Mouse (Mus musculus) forebrain, embryonic 13.5 days (tissue): ENCODE data around the gene Ccdc191. TPM values are rescaled to one million over a fixed set of nuclear protein-coding genes. Genes with fewer than 3 reads are reported as not detected.
A peak's percentile ranks its signal among the peaks of the same experiment; 100 is the strongest.

Experiments
- ATAC-seq: fragments of 200-750 bp; cut with Nextera tagmentation; 2 replicates; pipeline ENCODE4 v1.8.0; 2017
- H3K27ac ChIP-seq: fragments of 300-500 bp; sonication (generic); 2 replicates; pipeline ENCODE4 v1.5.1; 2015; ENCODE audit warnings: inconsistent platforms, mild to moderate bottlenecking, moderate library complexity
- H3K27me3 ChIP-seq: fragments of 300-500 bp; sonication (generic); 2 replicates; pipeline ENCODE4 v1.6.1; 2015; ENCODE audit warnings: mild to moderate bottlenecking, inconsistent platforms
- H3K36me3 ChIP-seq: fragments of 300-500 bp; sonication (generic); 2 replicates; pipeline ENCODE4 v1.6.1; 2015; ENCODE audit warnings: mild to moderate bottlenecking, inconsistent platforms; ENCODE audit not compliant: poor library complexity, severe bottlenecking
- H3K4me1 ChIP-seq: fragments of 300-500 bp; sonication (generic); 2 replicates; pipeline ENCODE4 v1.6.1; 2015; ENCODE audit warnings: inconsistent platforms
- H3K4me2 ChIP-seq: fragments of 300-500 bp; sonication (generic); 2 replicates; pipeline ENCODE4 v1.6.1; 2015; ENCODE audit warnings: inconsistent platforms, mild to moderate bottlenecking, moderate library complexity
- H3K4me3 ChIP-seq: fragments of 300-500 bp; sonication (generic); 2 replicates; pipeline ENCODE4 v1.5.1; 2015; ENCODE audit warnings: mild to moderate bottlenecking, inconsistent platforms
- H3K9ac ChIP-seq: fragments of 300-500 bp; sonication (generic); 2 replicates; pipeline ENCODE4 v1.6.1; 2015; ENCODE audit warnings: mild to moderate bottlenecking, inconsistent platforms
- H3K9me3 ChIP-seq: fragments of 300-500 bp; sonication (generic); replicated peaks from 2 replicates; pipeline ENCODE4 v1.6.1; 2016; ENCODE audit warnings: inconsistent platforms
- WGBS: fragments of 180-500 bp; shearing (Covaris S2); methylation state at CpG from one replicate; pipeline ENCODE4 v1.1.7; 2015; 5-methylcytosine and 5-hydroxymethylcytosine counted together
- polyA plus RNA-seq: library from polyadenylated mRNA; unstranded; fragments of >200 nt; fragmentation: Nextera tagmentation; extraction: Ambion mirVana; gene quantifications from 2 replicates; pipeline ENCODE4 v1.2.1, GENCODE M21; 2015

Ccdc191 gene
- polyA plus RNA-seq, 1 experiment from 2014 or later, result 12.7 TPM

GRCm38 (mm10) chr16:43970426-43970825 is 80.8 kb downstream of the Ccdc191 start:
- Histone ChIP-seq H3K9me3 (no peaks in the 10 kb centered on the region), H3K36me3 (no peaks in the 10 kb centered on the region; the same call in 1 of the 2 replicates), H3K9ac (no peak overlapping the region), H3K4me2 (no peak overlapping the region), H3K4me3 (no peak overlapping the region), H3K27me3 (no peaks in the 10 kb centered on the region), H3K27ac (no peak overlapping the region), H3K4me1 (peaks cover 12% of the 10 kb centered on the region)
- 89% methylated on average over 3 of the region's 3 CpGs for WGBS
- no peak for ATAC-seq

GRCm38 (mm10) chr16:43971189-43971588 is 81.6 kb downstream of the Ccdc191 start:
- WGBS, result 93% methylated on average over 11 of the region's 11 CpGs
- no peak overlapping the region for H3K27ac ChIP-seq
- ATAC-seq, result no peak

DNA sequence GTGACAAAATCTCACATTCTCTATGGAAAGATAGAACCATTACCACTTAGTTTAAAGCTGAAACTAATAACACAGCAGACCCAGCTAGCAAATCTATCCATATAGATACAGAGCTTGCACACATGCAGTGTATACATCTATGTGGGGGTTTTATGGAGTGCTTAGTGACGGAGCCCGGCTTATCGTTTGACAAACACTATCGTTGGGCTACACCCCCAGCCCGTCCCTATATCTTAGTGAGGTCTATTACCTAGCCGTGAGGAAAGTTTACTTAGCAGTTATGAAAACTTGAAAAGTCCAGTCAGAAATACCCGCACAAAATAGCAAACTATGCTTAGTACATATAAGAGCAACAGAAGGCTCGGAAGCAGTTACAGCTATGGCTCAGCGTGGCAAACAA is 82.1 kb downstream of the Ccdc191 start:
- no peak overlapping the region for H3K4me2 ChIP-seq
- no peaks in the 10 kb centered on the region for H3K27me3 ChIP-seq
- H3K9ac ChIP-seq, result no peak overlapping the region
- H3K4me1 ChIP-seq, result peaks cover 2% of the 10 kb centered on the region; the same call in 1 of the 2 replicates
- 95% methylated on average over 9 of the region's 9 CpGs for WGBS
- H3K4me3 ChIP-seq, result no peak overlapping the region
- H3K36me3 ChIP-seq, result no peaks in the 10 kb centered on the region; the same call in 1 of the 2 replicates
- ATAC-seq, result no peak
- no peaks in the 10 kb centered on the region for H3K9me3 ChIP-seq
- H3K27ac ChIP-seq, result no peak overlapping the region

More at GRCm38 (mm10) chr16:43971189-43971588, 81.6 kb downstream of the Ccdc191 start:
- H3K9ac ChIP-seq, result no peak overlapping the region
- no peaks in the 10 kb centered on the region for H3K27me3 ChIP-seq
- H3K4me2 ChIP-seq, result no peak overlapping the region
- no peaks in the 10 kb centered on the region; the same call in 1 of the 2 replicates for H3K36me3 ChIP-seq
- no peak overlapping the region for H3K4me3 ChIP-seq
- peaks cover 7% of the 10 kb centered on the region for H3K4me1 ChIP-seq
- no peaks in the 10 kb centered on the region for H3K9me3 ChIP-seq

DNA sequence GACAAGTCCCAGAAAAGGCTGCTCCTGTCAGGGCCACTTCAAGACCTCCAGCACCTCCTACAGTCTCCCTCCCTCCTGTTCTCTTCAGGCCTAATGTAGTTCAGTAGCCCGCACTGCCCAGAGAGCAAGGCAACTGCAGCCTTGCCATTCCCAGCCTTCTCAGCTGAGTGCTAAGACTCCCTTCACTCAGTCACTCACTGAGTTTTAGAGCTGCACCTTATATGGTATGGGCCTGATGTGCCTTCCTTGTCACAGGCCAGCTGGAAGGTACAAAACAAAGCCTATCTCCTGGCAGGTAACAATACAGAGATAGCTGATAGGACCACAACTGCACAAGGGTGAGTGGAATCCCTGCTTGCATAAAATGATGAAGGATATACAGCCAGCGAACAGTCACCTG is 82.8 kb downstream of the Ccdc191 start:
- Histone ChIP-seq H3K9ac (no peak overlapping the region), H3K27ac (no peak overlapping the region), H3K27me3 (no peaks in the 10 kb centered on the region), H3K36me3 (no peaks in the 10 kb centered on the region; the same call in 1 of the 2 replicates), H3K4me3 (no peak overlapping the region), H3K4me2 (no peak overlapping the region), H3K4me1 (no peaks in the 10 kb centered on the region), H3K9me3 (no peaks in the 10 kb centered on the region)
- WGBS, result 94% methylated on average over 2 of the region's 2 CpGs
- no peak for ATAC-seq

DNA sequence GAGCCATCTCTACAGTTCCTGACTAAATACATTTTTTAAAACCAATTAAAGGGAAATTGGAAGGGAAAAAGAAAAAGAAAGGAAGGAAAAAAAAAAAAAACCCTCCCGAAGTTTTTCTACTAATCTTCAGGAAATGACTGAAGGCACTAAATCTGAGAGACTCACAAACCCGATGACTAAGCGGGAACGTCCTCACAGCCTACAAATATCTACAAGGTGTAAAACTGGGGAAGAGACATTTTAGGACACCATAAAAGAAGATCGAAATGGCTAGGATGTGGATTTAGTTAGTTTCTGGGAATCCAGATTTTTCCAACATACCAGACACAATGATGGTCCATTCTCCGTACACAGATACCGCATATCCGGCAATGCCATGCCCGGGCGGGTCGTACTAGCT is 83.5 kb downstream of the Ccdc191 start:
- Histone ChIP-seq H3K27ac (no peak overlapping the region), H3K9me3 (no peaks in the 10 kb centered on the region), H3K4me3 (no peak overlapping the region), H3K4me1 (no peaks in the 10 kb centered on the region), H3K4me2 (no peak overlapping the region), H3K27me3 (no peaks in the 10 kb centered on the region), H3K9ac (no peak overlapping the region), H3K36me3 (no peaks in the 10 kb centered on the region; the same call in 1 of the 2 replicates)
- 93% methylated on average over 11 of the region's 11 CpGs for WGBS
- ATAC-seq, result no peak

- no peak for ATAC-seq
- H3K36me3 ChIP-seq, result no peaks in the 10 kb centered on the region; the same call in 1 of the 2 replicates
- no peak overlapping the region for H3K4me3 ChIP-seq
- H3K9me3 ChIP-seq, result no peaks in the 10 kb centered on the region
- H3K4me2 ChIP-seq, result no peak overlapping the region
- 77% methylated on average over 22 of the region's 22 CpGs for WGBS
- peaks cover 4% of the 10 kb centered on the region; the same call in 1 of the 2 replicates for H3K27me3 ChIP-seq
- H3K4me1 ChIP-seq, result no peaks in the 10 kb centered on the region
- H3K27ac ChIP-seq, result no peak overlapping the region
- H3K9ac ChIP-seq, result no peak overlapping the region
Observed at GRCm38 (mm10) chr16:43973606-43974220, 84.1 kb downstream of the Ccdc191 start.

DNA sequence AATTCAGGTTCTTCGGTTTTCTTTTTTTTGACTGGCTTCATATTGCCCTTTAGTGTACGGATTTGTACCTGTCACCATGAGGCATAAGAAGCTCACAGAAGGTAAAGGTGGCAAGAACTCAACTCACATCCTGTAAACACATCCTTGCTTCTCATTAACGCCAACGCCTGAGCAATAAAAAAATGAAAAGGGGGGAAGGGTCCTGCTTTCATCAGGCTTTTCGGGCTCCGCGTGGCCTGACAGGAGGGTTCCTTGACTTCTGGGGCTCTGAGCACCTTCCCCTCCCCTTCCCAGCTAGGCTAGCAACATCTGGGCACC is 89.4 kb downstream of the Ccdc191 start:
- no peak for ATAC-seq
- H3K9ac ChIP-seq, result peak overlapping the region; percentile 75
- no peaks in the 10 kb centered on the region for H3K9me3 ChIP-seq
- no peak overlapping the region for H3K27ac ChIP-seq
- peak overlapping the region; percentile 100 for H3K4me2 ChIP-seq
- no peaks in the 10 kb centered on the region for H3K36me3 ChIP-seq
- peaks cover 4% of the 10 kb centered on the region; the same call in 1 of the 2 replicates for H3K4me1 ChIP-seq
- WGBS, result 16% methylated on average over 7 of the region's 7 CpGs
- H3K27me3 ChIP-seq, result peaks cover 17% of the 10 kb centered on the region
- H3K4me3 ChIP-seq, result peak overlapping the region; percentile 71

- peak within 1 kb of the TSS; percentile 75 for H3K9ac ChIP-seq
- H3K9me3 ChIP-seq, result no peaks in the 10 kb centered on the region
- no peak within 1 kb of the TSS for H3K27ac ChIP-seq
- H3K27me3 ChIP-seq, result peaks cover 17% of the 10 kb centered on the region
- H3K4me2 ChIP-seq, result peak within 1 kb of the TSS; percentile 100
- H3K4me1 ChIP-seq, result peaks cover 4% of the 10 kb centered on the region; the same call in 1 of the 2 replicates
- peak within 1 kb of the TSS; percentile 71 for H3K4me3 ChIP-seq
- H3K36me3 ChIP-seq, result no peaks in the 10 kb centered on the region
- WGBS, result under 1% methylated on average over 89 of the region's 103 CpGs
- peak; percentile 78 for ATAC-seq
Observed at GRCm38 (mm10) chr16:43979328-43980109, 89.9 kb downstream of the Ccdc191 start, which contains the start of gene Zdhhc23. Zdhhc23 (minus strand) TSS chr16:43979791.

DNA sequence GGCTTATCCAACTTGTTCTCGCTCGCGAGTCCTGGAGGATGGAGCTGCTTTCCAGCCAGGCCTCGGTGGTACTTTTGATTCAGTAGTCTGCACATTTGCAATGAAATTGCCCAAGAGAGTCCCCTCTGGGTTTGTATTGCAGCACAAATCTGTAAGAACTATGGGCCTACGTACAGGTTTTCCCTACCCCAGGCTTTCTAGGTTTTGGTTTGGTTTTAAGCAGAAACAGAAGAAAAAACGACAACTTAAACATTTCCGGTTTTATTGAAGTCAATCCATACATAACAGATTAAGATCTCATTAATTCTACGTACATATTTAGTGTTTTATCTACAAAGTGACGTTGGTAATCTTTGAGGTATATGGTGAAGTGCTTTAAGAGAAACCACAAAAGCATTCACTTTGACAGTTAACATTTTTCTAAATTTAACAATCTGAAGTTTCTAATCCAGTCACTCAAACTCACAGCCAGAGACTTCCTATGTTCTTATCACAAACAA is 90.6 kb downstream of the Ccdc191 start:
- Histone ChIP-seq H3K4me3 (peak overlapping the region; percentile 71), H3K4me1 (peaks cover 4% of the 10 kb centered on the region; the same call in 1 of the 2 replicates), H3K9ac (peak overlapping the region; percentile 75), H3K4me2 (peak overlapping the region; percentile 100), H3K36me3 (no peaks in the 10 kb centered on the region), H3K27me3 (peaks cover 17% of the 10 kb centered on the region), H3K9me3 (no peaks in the 10 kb centered on the region), H3K27ac (no peak overlapping the region)
- ATAC-seq, result no peak; the same call in 1 of the 2 replicates
- WGBS, result 29% methylated on average over 9 of the region's 9 CpGs

GRCm38 (mm10) chr16:43986299-43986698 is 96.7 kb downstream of the Ccdc191 start:
- Histone ChIP-seq H3K9ac (no peak overlapping the region), H3K36me3 (no peaks in the 10 kb centered on the region), H3K9me3 (no peaks in the 10 kb centered on the region), H3K4me3 (no peak overlapping the region), H3K4me1 (no peaks in the 10 kb centered on the region), H3K27me3 (no peaks in the 10 kb centered on the region), H3K4me2 (no peak overlapping the region), H3K27ac (no peak overlapping the region)
- 95% methylated on average over 4 of the region's 4 CpGs for WGBS
- no peak for ATAC-seq

GRCm38 (mm10) chr16:43994623-43995022 is 105.0 kb downstream of the Ccdc191 start:
- H3K4me2 ChIP-seq, result no peak overlapping the region
- H3K9me3 ChIP-seq, result no peaks in the 10 kb centered on the region
- no peak for ATAC-seq
- no peaks in the 10 kb centered on the region for H3K4me1 ChIP-seq
- no peaks in the 10 kb centered on the region for H3K27me3 ChIP-seq
- H3K27ac ChIP-seq, result no peak overlapping the region
- no peaks in the 10 kb centered on the region for H3K36me3 ChIP-seq
- 85% methylated on average over 3 of the region's 3 CpGs for WGBS
- H3K4me3 ChIP-seq, result no peak overlapping the region
- H3K9ac ChIP-seq, result no peak overlapping the region

DNA sequence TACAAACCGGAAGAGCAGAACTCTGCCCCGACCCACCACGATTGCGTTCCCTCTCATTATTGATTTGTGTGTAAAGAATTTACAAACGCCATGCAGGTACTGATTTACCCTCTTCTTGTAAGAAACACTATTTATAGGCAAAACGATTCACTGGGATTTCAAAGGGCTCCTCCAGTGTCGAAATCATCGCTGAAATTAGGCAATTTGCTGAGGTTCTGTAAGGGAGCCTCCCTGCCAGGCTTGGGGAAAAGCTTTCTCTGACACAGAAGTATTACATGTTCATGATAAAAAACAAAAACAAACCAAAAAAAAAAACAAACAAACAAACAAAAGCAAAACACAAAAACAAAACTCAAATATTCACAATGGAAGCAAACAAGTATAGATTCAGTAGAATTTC is 109.5 kb downstream of the Ccdc191 start:
- H3K4me1 ChIP-seq, result no peaks in the 10 kb centered on the region
- no peak for ATAC-seq
- H3K9ac ChIP-seq, result no peak overlapping the region
- H3K4me2 ChIP-seq, result no peak overlapping the region
- H3K27me3 ChIP-seq, result no peaks in the 10 kb centered on the region
- WGBS, result 80% methylated on average over 8 of the region's 8 CpGs
- no peak overlapping the region for H3K4me3 ChIP-seq
- no peaks in the 10 kb centered on the region for H3K9me3 ChIP-seq
- H3K27ac ChIP-seq, result no peak overlapping the region
- H3K36me3 ChIP-seq, result no peaks in the 10 kb centered on the region
